Mouse (Mus musculus) adrenal gland, adult 2 months (tissue): ENCODE measurements around the gene Litaf. TPM values are rescaled to one million over a fixed set of nuclear protein-coding genes. Genes with fewer than 3 reads are reported as not detected.
"Not testable (repeated sequence)": the region's sequence is repeated elsewhere in the genome, so short reads cannot be mapped to it uniquely, and the experiment has no call there.

Source experiments
- DNase-seq: peaks from one replicate; pipeline ENCODE4 v3.0.0; 2021
- polyA plus RNA-seq: library from polyadenylated mRNA; depleted of rRNA; stranded (reverse); fragments of >200 nt; gene quantifications from 2 replicates; pipeline ENCODE4 v1.2.3, GENCODE M21; 2012
- total RNA-seq, 2 experiments: library from RNA; stranded (reverse); gene quantifications; 2 replicates each; pipeline ENCODE4 v1.2.3; 2021

The Litaf gene
- total and polyA plus RNA-seq, 3 experiments = 50.4 to 284 (median 65.2) TPM

DNA sequence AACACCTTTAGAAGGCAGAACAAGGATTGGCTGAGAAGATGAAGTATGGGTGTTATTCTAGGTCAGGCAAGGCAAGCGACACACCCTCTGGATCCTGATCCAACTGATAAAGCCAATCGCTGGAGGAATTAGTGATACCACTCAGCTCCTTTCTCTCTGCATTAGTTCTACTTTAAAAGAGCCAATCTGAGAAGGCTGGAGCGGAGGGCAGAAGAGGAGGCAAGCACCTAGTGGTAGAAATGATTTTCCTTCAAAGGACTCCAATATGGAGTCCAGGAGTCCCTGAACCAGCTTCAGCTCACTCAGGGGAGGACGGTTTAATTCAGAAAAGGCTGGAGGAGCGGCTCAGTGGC lies 74.2 kb downstream of the Litaf start:
- no peak for DNase-seq

GRCm38 (mm10) chr16:10990763-10991162 lies 75.2 kb downstream of the Litaf start:
- no peak for DNase-seq

DNA sequence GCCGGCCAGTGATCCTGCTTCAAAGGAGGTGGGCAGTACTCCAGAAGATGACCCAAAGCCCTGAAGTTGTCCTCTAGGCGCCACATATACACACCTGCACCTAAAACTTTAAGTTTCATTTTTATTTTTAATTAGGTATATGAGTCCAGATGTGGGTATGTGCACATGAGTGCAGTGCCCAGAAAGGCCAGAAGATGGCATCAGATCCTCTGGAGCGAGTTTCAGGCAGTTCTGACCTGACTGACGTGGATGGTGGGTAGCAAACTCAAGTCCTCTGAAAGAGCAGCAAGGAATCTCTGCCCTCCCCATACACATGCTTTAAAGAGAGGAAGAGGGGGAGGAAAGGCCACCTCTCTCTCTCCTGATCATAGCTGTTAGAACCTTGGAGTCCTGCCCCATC lies 76.1 kb downstream of the Litaf start:
- DNase-seq = no peak

GRCm38 (mm10) chr16:10989361-10989760 lies 76.6 kb downstream of the Litaf start:
- no peak for DNase-seq

DNA sequence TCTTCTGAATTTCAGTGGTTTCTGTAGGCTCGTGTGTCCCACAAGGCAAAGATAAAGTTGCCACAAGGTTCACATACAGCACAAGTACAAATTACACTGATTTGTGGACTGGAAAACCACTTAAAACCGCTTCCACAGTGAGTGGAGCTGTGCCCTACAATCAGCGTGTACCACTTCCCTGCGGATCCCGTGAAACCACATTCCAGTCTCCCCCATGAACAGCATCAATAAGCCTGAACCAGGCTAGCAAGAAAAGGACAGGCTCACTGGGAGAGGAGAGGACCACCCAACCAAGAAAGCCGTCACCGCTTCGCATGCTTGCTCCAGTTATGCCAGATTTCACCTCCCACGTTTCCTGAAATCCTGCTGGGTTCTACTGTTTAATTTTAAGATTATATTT lies 77.7 kb downstream of the Litaf start:
- DNase-seq = no peak

DNA sequence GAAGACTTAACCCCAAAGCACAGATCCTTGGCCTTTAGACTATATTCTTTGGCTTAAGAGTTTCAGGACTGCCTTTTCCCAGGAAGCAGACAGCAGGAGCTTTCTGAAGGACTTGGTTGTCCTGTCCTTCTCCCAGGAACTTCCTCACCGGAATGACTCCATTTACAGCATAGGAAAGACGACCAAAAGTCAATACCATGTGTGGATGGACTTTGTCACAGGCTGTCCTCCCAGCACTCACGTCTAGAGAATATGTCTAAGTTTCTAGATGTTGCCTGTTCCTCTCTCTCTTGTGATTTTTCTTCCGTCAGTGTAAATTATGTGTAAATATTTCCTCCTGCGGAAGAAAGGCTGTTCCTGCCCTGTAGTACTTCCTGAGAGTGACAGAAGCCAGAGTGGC lies 81.4 kb downstream of the Litaf start:
- DNase-seq = no peak

DNA sequence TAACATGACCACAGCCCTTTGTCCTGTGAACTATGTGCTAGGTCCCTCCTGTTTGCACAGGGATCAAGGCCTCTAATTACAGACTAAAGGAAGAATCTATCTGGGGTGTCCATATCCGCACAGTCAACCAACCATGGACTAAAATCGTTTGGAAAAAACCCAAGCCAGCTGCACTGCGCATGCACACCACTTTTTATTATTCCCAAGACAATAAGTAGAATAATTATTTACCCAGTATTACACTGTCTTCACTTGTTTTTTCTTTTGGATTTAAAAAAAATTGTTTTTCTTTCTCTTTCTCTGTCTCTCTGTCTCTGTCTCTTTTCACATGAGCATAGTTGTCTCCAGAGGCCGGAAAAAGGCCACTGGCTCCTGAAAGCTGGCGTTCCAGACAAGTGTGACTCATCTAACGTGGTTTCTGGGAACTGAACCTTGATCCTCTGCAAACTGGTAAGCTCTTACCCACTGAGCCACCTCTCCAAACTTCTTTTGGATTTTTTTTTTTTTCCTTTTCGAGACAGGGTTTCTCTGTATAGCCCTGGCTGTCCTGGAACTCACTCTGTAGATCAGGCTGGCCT lies 84.4 kb downstream of the Litaf start:
- DNase-seq = peak; percentile 62

DNA sequence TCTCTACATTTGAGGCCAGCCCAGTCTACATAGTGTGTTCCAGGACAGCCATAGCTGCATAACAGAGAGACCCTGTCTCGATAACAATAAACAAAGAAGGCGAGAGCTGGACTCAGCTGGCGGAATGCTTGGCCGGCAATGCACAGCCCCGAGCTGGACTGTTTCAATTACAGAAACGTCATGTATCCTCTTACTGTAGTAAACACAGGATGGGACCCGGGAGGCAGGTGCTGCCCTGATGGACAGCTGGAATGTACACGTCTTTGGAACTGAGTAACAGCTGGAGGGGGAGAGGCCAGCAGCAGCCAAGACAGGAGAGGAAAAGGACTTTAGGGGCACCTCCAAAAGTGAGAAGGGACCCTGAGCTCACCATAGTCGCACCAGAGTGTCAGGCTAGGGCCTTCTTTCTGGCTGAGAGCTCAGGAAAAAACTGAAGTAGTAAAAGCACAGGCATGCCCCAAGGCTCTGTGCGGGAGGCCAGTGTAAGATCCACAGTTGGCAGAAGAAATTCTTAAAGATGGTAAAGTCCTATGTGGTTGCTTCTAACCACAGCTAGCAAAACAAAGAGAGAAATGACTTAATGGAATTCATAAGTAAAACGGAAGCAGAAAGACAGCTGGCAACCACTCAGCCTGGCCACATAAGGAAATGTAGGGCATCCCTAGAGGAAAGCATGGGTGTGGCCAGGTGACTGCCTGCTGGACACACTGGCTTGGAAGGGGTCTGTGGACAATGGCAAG lies 86.7 kb downstream of the Litaf start:
- DNase-seq = no peak

- no peak for DNase-seq
These were observed 88.1 kb downstream of the Litaf start for GRCm38 (mm10) chr16:10977877-10978276.

DNA sequence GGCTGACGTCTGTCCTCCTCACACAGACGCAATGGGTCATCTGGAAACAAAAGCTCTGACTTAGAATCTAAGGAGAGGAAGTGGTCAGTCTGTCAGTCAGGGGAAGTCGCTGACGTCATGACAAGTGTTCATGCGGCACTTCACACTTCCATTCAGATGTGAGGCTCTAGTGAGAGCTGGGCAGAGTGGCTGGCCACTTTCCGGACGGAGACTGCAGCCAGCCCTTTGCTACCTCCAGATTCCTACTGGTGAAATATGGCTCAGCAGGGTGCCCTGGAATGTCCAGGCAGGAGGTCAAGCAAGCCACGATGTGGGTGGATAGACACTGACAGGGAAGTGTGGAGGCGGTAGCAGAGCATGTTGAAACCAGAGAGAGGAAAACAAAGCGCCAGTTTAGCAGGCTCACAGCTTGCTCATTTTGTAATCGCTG lies 89.7 kb downstream of the Litaf start:
- DNase-seq = peak; percentile 62

GRCm38 (mm10) chr16:10974939-10975338 lies 91.0 kb downstream of the Litaf start:
- DNase-seq = no peak

GRCm38 (mm10) chr16:10974037-10974446 lies 91.9 kb downstream of the Litaf start:
- peak; percentile 70 for DNase-seq

DNA sequence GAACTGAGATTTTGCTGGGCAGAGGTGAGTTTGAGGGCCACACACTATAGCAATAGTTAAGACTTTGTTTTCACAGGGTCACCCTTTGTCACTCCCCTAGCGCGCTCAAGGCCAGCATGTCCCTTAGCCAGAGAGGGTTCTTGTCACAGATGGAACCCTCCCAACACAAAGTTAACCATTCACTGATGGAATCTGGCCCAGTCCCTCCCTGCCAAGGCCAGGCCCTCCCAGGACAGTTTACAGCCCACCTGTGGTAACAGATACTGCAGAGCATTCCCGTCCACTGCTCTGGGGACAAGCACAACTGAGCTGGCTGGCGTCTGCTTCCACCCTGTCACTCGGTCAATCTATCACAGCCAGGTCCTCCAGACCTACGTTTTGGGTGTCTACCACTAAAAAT lies 93.7 kb downstream of the Litaf start:
- peak; percentile 68 for DNase-seq

- DNase-seq = not testable (repeated sequence)
These were observed 96.0 kb downstream of the Litaf start for GRCm38 (mm10) chr16:10969944-10970343.

DNA sequence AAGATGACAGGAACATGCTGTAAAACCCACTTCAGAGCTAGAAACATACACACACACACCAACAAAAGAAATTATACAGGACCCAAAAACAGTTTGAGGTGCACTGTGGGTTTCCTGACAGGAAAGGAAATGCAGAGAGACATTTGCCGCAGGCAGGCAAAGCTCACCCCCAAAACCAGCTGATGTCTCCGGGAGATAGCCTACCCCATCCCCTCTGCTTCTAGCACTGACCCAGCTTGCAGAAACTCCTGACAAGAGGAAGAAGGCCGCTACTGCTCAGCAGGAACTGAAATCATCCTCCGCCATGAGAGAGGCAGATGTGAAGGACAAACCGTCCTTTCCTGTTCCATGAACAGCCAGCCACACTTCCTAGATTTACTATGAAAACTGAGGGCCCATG lies 96.6 kb downstream of the Litaf start:
- DNase-seq = no peak

- no peak for DNase-seq
These were observed 97.7 kb downstream of the Litaf start for GRCm38 (mm10) chr16:10968299-10968698.

GRCm38 (mm10) chr16:10967756-10968155 lies 98.2 kb downstream of the Litaf start:
- DNase-seq = no peak

GRCm38 (mm10) chr16:10967013-10967412 lies 98.9 kb downstream of the Litaf start:
- no peak for DNase-seq

- no peak for DNase-seq
These were observed 100.9 kb downstream of the Litaf start for GRCm38 (mm10) chr16:10965034-10965433.

DNA sequence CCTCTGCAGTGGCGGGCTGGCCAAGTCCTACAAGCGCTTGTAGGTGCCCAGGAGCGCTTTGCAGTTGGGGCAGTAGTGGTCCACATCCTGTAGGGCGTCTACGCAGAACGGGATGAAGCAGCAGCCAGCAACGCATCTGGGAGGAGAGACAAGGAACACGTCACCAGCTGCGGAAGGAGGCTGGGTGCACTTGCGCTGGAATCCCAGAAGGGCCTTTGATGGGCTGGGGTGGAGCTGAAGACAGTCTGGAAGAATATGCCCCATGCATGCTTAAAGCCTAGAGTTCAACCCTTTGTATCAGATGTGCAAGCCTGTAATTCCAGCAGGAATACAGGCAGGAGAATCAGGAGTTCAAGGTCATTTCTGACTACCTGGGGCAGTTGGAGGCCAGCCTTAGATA lies 105.0 kb downstream of the Litaf start:
- DNase-seq = no peak

DNA sequence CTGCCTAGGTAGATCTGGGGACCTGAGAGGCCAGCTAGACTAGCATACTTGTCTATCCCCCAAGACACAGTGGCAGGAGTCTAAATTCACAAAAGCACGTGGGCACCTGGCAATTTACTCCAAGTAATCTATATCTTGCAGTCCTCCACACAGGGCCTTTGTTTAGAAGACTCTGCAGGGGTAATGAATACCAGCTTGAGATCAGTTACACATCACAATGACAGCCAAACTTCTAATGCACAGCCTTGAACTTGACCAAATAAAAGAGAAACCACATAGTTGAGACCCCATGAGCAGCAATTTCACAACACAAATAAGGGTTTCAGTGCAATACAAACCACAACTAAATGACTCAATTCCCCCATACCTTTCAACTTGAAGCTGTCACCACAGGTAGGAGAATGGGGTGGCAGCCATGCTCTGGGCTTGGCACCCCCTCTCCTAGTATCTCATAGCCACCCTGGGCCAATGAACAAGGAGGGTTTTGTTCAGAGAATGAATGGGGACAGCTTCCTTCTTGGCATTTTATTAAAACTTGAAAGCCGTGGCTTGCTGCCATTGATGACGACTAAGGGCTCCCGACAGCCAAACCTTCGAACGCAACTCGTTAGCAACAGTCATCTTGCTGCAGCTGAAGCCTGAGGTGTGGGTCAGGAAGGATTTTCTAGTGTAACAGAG lies 107.1 kb downstream of the Litaf start:
- no peak for DNase-seq

DNA sequence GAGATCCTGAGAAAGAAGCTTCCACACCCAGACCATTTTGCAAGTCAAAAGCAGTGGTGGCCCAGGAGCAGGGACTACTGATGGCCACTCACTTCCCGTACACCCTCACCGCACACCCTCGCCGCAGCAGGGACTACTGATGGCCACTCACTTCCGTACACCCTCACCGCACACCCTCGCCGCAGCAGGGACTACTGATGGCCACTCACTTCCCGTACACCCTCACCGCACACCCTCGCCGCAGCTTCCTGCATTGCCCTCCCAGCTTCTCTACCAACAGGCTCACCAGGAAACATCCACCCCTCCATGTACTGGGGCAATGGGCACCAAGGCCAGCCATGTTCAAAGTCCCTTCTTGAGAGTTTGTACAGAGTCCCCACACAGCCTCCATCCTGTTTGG lies 107.7 kb downstream of the Litaf start:
- DNase-seq = not testable (repeated sequence)

- DNase-seq = no peak
These were observed 108.2 kb downstream of the Litaf start for GRCm38 (mm10) chr16:10957794-10958193.
